In the genomic region with DNA sequence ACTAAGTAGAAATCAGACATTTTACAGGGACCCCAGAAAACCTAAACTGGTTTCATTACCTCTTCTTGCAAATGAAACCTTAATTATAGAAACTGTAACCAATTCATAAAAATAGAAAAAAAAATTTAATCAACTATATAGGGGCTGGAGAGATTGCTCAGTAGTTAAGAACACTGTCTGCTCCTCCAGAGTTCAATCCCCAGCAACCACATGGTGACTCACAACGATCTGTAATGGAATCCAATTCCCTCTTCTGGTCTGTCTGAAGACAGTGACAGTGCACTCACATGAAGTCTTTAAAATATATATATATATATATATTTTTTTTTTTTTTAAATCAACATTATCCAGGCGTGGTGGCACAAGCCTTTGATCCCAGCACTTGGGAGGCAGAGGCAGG, we compare ENCODE assay signal across 8 mouse cellular contexts. TPM values are rescaled to one million over a fixed set of nuclear protein-coding genes. Genes with fewer than 3 reads are reported as not detected.
DNase-seq lines count a peak whose midpoint lies in the region; ATAC-seq and TF ChIP-seq lines count a peak whose summit lies in the region.

No protein-coding gene starts in this region.

- peak overlapping the region; percentile 83 for H3K4me3 ChIP-seq in gastrocnemius, adult 2 months
- peak overlapping the region; percentile 68; the same call in 1 of the 2 replicates for H3K4me3 ChIP-seq in forebrain, embryonic 11.5 days (ENCODE audit: low read depth, low read length)
- H3K4me3 ChIP-seq in liver, embryonic 13.5 days (replicated peaks), result peak overlapping the region; percentile 72

- no peaks in the 10 kb centered on the region for H3K9me3 ChIP-seq in forebrain, embryonic 11.5 days (ENCODE audit: control insufficient read depth, low read length)
- H3K9me3 ChIP-seq in liver, embryonic 13.5 days (replicated peaks), result no peaks in the 10 kb centered on the region

- H3K36me3 ChIP-seq in forebrain, embryonic 11.5 days (ENCODE audit: control insufficient read depth, insufficient read depth, low read length), result no peaks in the 10 kb centered on the region
- peaks cover 24% of the 10 kb centered on the region for H3K36me3 ChIP-seq in liver, embryonic 13.5 days

- H3K27me3 ChIP-seq in forebrain, embryonic 11.5 days (ENCODE audit: control insufficient read depth, insufficient read depth, low read length), result no peaks in the 10 kb centered on the region
- no peaks in the 10 kb centered on the region for H3K27me3 ChIP-seq in liver, embryonic 13.5 days

- 90% methylated on average over 2 of the region's 2 CpGs for WGBS in forebrain, embryonic 11.5 days
- WGBS in liver, embryonic 13.5 days (ENCODE audit: insufficient replicate concordance), result 71% methylated on average over 2 of the region's 2 CpGs

- H3K9ac ChIP-seq in forebrain, embryonic 11.5 days (ENCODE audit: low read length), result peak overlapping the region; percentile 80
- peak overlapping the region; percentile 79; the same call in 1 of the 2 replicates for H3K9ac ChIP-seq in liver, embryonic 13.5 days

- TF ChIP-seq CTCF in gastrocnemius, adult 2 months (IDR thresholded peaks at IDR 0.05), result no peak

- intact Hi-C loops in gastrocnemius, adult 2 months (cut with DNase I), result no loop called here
- intact Hi-C loops in gastrocnemius, postnatal 14 days (cut with DNase I; ENCODE audit: low total_unique reads), result no loop called here

- DNase-seq in gastrocnemius, adult 2 months, result no peak
- DNase-seq in gastrocnemius, postnatal 14 days, result no peak
- peak; percentile 69 for DNase-seq in 3T3-L1 (ENCODE audit: low read depth, low spot score)
- DNase-seq in forebrain, embryonic 11.5 days (ENCODE audit: low spot score), result no peak
- DNase-seq in liver, embryonic 13.5 days, result no peak
- DNase-seq in thymus, postnatal 10 days (ENCODE audit: low spot score in 2 of 2), result no peak
- no peak for DNase-seq in thymus, adult 18-20 months
- no peak for DNase-seq in gastrocnemius, adult 18-20 months (ENCODE audit: low spot score)

- no peak for ATAC-seq in forebrain, embryonic 11.5 days (replicated peaks; ENCODE audit: low FRiP score)
- no peak for ATAC-seq in liver, embryonic 13.5 days (ENCODE audit: low read depth)

- H3K4me2 ChIP-seq in forebrain, embryonic 11.5 days (ENCODE audit: low read depth, low read length, severe bottlenecking), result peak overlapping the region; percentile 54; the same call in 1 of the 2 replicates
- H3K4me2 ChIP-seq in liver, embryonic 13.5 days, result peak overlapping the region; percentile 80

- H3K4me1 ChIP-seq in forebrain, embryonic 11.5 days (replicated peaks; ENCODE audit: control insufficient read depth, insufficient read depth, low read length), result peaks cover 5% of the 10 kb centered on the region; the same call in 1 of the 2 replicates
- H3K4me1 ChIP-seq in liver, embryonic 13.5 days (replicated peaks), result peaks cover 32% of the 10 kb centered on the region

- peak overlapping the region; percentile 99 for H3K27ac ChIP-seq in gastrocnemius, adult 2 months
- H3K27ac ChIP-seq in forebrain, embryonic 11.5 days (ENCODE audit: low read depth, low read length), result no peak overlapping the region
- peak overlapping the region; percentile 92; the same call in 1 of the 2 replicates for H3K27ac ChIP-seq in liver, embryonic 13.5 days

RNA-seq across cellular contexts. Expression of a gene that starts 0.4 kb away (rescaled TPM):
- 10 to 100 TPM; 41.0 to 42.1 TPM for total RNA-seq in gastrocnemius, adult 2 months (2021)
- total RNA-seq in gastrocnemius, postnatal 14 days (2021), result 10 to 100 TPM; 30.1 to 32.8 TPM
- 22.3 and 32.2 TPM in 2 replicates for polyA plus RNA-seq in forebrain, embryonic 11.5 days (2014; fragmentation: Nextera tagmentation; extraction: Ambion mirVana)
- polyA plus RNA-seq in liver, embryonic 13.5 days (2015; fragmentation: Nextera tagmentation; extraction: Ambion mirVana), result 12.6 and 17.5 TPM in 2 replicates
- total RNA-seq in gastrocnemius, adult 18-20 months (2021), result 10 to 100 TPM; 35.7 to 38.9 TPM

RNA-seq across cellular contexts. Expression of a gene that starts 13.6 kb away (rescaled TPM):
- total RNA-seq in gastrocnemius, adult 2 months (2021), result 10 to 100 TPM; 15.7 to 15.8 TPM
- total RNA-seq in gastrocnemius, postnatal 14 days (2021), result 10 to 100 TPM; 11.1 to 12.4 TPM
- 10.9 and 11.6 TPM in 2 replicates for polyA plus RNA-seq in forebrain, embryonic 11.5 days (2014; fragmentation: Nextera tagmentation; extraction: Ambion mirVana)
- polyA plus RNA-seq in liver, embryonic 13.5 days (2015; fragmentation: Nextera tagmentation; extraction: Ambion mirVana), result 3.9 and 4.4 TPM in 2 replicates
- total RNA-seq in gastrocnemius, adult 18-20 months (2021), result 10 to 100 TPM; 14.2 to 14.3 TPM

RNA-seq across cellular contexts. Expression of a gene that starts 21.2 kb away (rescaled TPM):
- 1 to 10 TPM; 1.4 to 2.9 TPM for total RNA-seq in gastrocnemius, adult 2 months (2021)
- 1 to 10 TPM; 3.6 to 5.1 TPM for total RNA-seq in gastrocnemius, postnatal 14 days (2021)
- 8.0 and 11.5 TPM in 2 replicates for polyA plus RNA-seq in forebrain, embryonic 11.5 days (2014; fragmentation: Nextera tagmentation; extraction: Ambion mirVana)
- polyA plus RNA-seq in liver, embryonic 13.5 days (2015; fragmentation: Nextera tagmentation; extraction: Ambion mirVana), result 4.1 and 4.5 TPM in 2 replicates
- 1 to 10 TPM; 1.2 to 2.3 TPM for total RNA-seq in gastrocnemius, adult 18-20 months (2021)

RNA-seq across cellular contexts. Expression of a gene that starts 27.7 kb away (rescaled TPM):
- 1 to 10 TPM; 1.6 to 2.4 TPM for total RNA-seq in gastrocnemius, adult 2 months (2021)
- total RNA-seq in gastrocnemius, postnatal 14 days (2021), result 1 to 10 TPM; 2.6 to 3.1 TPM
- polyA plus RNA-seq in forebrain, embryonic 11.5 days (2014; fragmentation: Nextera tagmentation; extraction: Ambion mirVana), result 0.76 and 1.1 TPM in 2 replicates
- polyA plus RNA-seq in liver, embryonic 13.5 days (2015; fragmentation: Nextera tagmentation; extraction: Ambion mirVana), result 1.4 TPM in 2 replicates
- total RNA-seq in gastrocnemius, adult 18-20 months (2021), result 1 to 10 TPM; 1.5 to 2.3 TPM

RNA-seq across cellular contexts. Expression of a gene that starts 43.1 kb away (rescaled TPM):
- under 1 TPM; 0.18 to 0.39 TPM for total RNA-seq in gastrocnemius, adult 2 months (2021)
- total RNA-seq in gastrocnemius, postnatal 14 days (2021), result under 1 TPM; 0.20 to 0.27 TPM
- 0.12 and 0.25 TPM in 2 replicates for polyA plus RNA-seq in forebrain, embryonic 11.5 days (2014; fragmentation: Nextera tagmentation; extraction: Ambion mirVana)
- polyA plus RNA-seq in liver, embryonic 13.5 days (2015; fragmentation: Nextera tagmentation; extraction: Ambion mirVana), result 0.72 and 0.77 TPM in 2 replicates
- total RNA-seq in gastrocnemius, adult 18-20 months (2021), result under 1 TPM; 0.25 to 0.26 TPM
